Mouse (Mus musculus): ENCODE data around the gene Ldb2.

Gene Ldb2

DNA sequence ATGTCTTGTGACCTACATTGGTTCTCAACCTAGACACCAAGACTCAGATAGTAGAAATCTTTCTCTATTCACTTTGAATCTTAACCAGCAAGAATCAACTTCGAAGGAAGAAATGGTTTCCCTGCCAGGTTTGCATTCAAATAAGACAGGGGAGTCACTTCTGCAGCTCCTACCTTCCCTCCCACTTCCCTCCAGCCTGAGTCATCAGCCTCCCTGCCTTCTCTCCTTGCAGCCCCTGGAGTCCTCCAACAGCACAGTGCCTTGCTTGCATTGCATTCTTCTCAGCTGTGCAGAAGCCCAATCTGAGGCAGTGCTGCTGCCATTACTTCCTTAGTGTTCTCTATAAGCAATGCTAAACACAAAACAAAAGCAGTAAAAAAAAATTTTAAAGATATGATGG is 79.6 kb downstream of the Ldb2 start:
- no peak for DNase-seq (ENCODE audit: low spot score)

DNA sequence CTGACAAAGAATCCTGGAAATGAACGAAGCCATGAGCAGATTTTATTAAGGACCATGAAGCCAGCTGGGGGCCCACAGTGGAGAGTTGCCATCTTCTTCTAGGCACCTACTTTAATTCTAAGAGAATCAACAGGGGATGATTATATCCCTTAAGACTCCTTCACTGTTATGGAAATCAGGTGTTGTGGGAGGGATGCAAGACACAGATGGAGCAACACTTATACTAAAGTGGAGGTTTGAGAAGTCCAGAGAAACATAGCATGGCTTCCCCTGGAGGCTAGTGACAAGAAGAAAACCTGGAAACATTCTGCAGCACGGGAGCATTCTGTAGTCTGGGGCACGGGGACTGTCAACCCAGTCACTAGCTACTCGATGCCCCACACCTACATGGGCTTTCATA is 85.0 kb downstream of the Ldb2 start:
- DNase-seq (ENCODE audit: low spot score) = no peak

DNA sequence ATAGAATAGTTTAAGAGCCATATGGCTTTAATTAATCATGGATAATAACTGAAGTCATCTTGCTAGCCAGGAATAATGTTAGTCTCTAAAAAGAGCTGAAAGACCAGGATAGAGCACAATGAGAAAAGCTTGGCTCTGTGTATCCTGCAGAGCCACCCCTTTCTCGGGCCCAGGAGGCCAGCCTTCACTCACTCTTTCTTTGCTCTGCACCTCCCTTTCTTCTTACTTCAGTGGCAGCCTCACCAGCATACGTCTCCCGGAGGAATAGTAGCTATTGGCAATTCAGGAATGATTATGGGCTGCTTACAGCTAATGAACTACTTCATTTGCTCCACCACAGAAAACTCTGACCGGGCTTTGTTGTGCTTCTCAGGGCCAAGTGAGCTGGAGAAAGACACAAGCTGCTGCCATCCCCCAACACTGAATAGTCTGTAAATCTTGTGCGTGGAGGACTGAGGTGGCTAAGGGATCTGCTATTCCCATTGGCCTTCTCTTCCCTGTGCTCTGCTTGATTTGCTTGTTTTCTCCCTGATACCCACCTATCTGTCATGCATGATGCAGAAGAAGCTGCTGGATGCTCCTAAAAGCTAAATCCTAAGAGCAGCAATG is 86.2 kb downstream of the Ldb2 start:
- no peak for DNase-seq (ENCODE audit: low spot score)

DNA sequence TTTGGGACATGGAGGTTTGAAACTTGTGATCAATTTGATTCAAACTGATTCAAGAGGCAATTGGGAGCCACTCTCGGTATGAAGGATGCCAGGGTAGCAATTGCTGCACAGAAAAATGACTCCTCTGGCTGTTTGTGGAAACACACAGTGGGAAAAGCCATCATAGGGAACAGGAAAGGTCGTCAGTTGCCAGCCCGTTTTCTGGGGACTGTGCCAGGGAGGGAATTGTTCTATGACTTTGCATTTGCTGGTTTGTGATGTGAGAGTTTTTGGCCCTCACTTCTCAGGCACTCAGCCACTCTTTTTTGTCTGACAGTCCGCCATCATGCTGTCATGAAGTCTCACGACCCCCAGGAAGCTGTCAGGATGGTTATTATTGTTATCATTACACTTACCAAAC is 88.3 kb downstream of the Ldb2 start:
- no peak for DNase-seq (ENCODE audit: low spot score)

DNA sequence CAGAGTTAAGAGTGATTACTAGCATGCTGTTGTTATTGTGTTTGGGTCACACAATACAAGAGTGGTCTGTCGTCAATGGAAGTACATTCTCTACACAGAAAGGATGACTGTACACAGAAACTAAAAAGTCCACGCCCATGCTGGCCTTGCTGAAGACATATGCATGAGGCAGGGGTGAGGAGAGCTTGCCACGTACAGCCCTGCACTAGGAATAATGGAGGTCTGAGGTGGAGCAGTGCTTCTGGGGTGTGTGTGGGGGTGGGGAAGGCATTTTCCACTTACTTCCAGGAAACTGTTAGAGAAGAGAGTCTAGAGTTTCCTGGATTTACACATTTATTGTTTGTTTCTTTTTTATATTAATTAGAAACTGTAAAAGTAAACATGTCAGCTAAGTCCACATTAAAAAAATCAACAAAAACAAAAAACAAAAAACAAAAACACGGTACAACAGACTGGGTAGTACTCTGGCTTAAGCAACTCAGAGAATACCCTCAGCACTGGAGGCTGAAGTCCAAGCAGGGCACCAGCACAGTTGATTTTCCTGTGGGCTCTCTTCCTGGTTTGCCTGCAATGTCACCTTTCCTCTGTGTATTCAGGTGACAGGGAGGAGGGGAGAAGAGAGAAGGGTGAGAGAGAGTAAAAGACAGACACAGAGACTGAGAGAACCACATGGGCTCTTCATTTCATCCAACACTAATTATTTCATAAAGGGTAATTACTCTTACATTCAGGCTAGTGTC is 89.2 kb downstream of the Ldb2 start:
- DNase-seq (ENCODE audit: low spot score) = no peak

DNA sequence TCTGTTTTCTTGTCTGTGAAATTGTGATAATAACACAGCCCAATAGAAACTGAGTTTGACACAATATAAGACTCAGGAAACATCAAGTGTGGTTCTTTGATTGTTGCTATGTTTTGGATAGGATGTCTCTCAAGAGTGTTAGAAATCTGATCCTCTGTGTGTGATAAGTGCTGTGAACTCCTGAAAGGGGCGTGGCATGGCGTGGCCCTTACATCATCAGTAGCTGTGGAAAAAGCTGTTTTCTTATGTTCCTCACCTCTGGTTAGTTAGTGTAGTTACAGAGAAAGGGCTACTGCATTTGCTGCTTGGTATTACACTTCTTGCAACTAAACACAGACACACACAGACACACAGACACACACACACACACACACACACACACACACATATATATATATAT is 90.2 kb downstream of the Ldb2 start:
- no peak for DNase-seq (ENCODE audit: low spot score)

DNA sequence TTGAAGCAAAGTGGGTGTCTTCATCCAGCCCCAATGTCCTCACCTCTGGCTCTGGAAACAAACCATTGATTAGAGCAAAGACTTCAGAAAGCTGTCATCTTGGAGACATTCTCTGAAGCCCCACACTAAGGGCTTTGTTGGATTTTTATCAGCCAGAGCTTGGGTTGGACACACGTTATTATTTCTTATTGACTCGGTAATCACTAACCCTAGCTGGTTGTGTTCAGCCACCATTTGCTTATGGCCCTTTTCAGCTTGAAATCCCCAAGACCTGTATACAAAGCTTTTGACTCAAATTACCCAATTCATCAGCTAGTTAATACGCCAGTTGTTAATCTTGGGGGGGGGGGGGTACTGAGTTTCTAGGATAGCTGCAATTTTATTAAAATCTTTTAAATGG is 91.5 kb downstream of the Ldb2 start:
- DNase-seq (ENCODE audit: low spot score) = no peak

DNA sequence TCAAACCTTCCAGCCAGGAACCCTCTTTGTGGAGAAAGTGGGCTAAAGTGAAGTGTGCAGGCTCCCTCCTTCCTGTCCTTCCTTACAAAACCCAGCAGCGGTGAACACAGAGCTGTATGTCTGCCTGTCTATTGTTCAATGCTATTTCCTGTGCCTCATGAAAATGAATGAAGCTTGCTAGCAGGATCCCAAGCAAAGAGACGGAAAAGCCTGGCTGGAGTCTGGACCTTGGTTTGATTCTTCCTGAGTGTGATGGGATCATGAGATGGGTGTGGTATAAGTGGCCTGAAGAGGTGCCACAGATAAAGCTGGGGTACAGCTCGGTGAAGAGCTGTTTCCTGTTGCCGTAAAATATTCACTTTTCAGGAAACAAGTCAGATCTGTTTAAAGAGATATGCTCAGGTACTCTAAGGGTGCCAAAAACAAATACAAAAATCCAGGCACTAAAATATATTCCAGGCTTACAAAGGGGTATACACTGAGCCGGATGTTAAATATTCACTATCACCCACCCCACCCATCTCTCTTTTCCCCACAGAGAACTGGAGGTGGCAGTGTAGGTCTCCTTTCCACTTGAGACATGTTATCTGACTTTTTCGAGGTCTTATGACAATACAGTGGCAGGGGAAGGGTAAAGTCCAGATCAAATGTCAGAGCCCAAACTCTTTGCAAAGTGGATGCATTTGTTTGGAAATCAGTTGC is 92.3 kb downstream of the Ldb2 start:
- DNase-seq (ENCODE audit: low spot score) = no peak

DNA sequence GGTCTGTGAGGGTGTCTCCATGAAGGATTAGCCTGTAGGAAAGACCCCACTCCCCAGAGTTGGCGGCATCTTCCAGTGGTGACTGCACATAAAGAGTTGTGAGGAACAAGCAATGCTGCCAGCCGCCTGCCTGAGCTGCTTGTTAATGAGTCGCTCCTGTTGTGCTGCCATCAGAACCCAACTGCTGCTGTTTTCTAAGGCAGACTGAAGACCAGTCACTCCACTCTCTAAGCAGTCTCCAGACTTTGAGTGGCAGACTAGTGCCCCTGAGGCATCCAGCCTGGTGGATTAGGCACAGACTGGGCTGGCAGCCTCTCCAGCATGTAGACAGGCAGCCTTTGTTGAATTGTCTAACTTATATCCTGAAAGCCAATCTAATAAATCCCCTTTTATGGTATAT is 101.5 kb downstream of the Ldb2 start:
- DNase-seq (ENCODE audit: low spot score) = no peak

DNA sequence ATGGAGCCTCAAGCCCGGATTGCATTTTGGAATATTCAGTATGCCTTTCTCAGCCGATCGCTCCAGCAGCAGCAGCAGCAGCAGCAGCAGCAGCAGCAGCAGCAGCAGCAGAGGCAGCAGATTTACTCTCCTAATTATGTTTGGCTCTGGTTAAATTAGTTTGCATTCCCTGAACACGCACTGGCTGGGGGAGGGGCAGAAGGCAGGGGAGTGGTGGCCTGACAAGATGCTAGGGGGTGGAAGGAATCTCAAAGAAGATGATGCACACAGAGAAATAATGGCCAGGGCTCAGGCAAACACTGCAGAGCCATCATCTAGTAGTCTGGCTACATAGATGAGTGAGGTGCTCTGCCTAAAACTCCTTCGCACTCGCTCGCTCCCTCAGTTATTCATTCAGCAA is 102.9 kb downstream of the Ldb2 start:
- DNase-seq (ENCODE audit: low spot score) = no peak

DNA sequence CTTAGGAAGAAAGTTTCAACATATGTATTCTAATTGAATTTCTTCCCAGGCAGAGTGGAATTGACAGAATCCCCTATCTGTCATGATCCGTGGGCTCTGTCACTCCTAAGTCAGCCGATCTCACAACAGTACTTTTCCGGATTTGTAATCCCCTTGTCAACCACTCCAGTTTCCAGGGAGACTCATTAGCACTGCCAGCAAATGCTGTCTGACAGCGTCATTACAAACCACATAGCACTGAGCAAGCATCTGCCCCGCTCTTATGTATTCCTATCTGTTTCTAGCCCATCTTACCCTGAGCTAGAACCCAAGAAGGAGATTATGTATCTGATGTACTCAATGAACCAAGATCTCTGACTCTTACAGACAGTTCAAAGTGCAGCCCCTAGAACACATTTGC is 105.8 kb downstream of the Ldb2 start:
- no peak for DNase-seq (ENCODE audit: low spot score)

DNA sequence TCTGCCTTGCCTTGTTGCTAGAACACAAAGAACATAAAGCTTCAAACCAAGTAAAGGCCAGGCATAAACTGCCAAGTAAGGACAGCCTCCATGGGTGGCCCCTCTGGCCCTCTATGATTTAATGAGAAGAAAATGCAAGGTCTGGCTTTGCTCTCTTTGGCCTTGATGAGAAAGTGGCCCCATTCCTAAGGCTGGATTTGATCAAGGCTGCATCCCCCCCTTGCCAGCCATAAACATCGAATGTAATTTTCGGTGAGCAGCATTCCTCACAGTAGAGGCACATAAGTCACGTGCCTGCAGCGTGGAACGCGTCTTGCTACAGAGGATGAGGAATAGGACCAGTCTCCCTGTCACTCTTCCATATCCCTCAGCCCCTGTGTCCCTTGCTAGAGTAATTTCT is 113.1 kb downstream of the Ldb2 start:
- DNase-seq (ENCODE audit: low spot score) = no peak

DNA sequence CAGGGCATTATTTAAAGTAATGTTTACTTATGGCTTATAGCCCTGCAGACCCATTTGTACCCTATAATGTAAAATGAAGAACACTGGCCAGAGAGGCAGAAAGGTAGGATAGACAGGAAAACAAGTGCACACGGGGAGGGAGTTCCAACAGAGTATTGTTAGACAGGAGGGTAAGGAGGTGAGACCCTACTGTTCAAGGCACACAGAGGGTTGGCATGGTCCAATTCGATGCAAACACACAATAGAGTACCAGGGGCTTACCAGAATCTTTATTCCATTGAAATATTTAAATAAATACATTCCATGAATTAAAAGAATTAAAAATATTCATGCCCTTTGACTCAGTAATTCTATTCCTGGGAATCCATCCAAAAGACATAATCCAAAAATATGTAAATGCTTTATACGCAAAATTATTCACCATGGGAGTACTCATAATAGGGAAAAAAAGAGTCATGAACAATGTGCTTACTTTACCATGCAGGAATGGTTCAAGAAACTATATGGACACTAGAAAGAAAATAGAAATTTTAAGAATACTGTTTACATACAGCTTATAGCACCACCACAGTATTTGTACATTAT is 118.3 kb downstream of the Ldb2 start:
- no peak for DNase-seq (ENCODE audit: low spot score)

DNA sequence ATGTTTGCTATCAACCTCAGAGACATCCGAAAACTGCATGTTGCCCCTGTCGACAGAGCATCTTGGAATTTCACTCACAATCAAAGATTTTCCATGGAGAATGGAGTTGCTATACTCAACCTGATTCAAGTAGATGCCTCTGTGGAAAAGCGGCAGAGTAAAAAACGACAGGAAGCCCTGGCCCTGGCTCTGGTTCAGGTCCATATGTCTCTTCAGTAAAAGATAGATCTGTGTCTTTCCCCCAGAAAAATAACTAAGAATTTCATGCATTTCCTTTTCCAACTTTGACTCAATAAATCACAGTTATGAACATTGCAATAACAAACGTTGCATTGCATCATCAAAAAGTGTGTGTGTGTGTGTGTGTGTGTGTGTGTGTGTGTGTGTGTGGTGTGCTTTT is 121.7 kb downstream of the Ldb2 start:
- no peak for DNase-seq (ENCODE audit: low spot score)

DNA sequence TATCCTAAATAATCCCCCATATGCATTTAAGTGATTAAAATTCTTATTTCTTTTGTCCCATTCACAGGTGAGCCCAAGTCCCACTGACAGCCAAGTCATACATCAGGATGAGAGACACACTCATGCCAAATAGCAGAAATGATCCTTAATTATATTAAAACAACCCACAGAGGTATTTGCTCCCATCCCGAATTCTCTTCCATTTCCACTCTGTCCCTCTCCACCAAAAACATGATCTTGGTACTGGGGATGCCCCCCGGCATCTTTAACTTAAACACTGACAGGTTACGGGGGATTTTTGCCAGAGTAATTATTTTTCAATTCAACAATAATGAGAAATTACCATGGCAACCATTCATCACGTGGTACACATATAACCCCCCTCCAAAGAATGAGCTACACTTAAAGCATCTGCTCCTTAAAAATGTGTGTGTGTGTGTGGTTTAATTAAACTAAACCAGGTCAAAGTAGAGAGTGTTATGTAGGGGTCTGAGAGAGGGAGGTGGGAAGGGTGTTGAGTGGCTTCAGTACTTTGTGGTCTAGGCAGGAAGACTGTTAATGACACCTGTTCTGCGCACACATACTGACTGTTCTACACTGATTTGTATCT is 123.2 kb downstream of the Ldb2 start:
- DNase-seq (ENCODE audit: low spot score) = no peak

DNA sequence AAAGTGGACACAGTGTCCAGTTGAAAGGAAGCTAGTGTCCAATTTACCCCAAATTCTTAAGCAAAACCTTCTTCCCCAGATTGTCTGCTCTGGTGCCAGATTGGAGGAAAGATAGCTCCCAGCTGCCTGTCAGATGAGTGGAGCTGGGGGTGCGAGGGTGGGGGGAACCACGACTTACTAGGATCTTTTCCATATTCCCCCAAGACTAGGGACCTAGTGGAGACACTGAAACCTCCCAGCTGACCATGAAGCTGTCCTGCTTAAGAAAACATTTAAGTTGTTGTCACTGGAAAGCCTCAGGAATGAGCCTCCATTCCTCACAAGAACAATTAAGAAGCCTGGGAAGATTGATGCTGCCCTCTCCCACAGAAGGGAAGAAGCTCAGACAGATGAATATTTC is 129.1 kb downstream of the Ldb2 start:
- no peak for DNase-seq (ENCODE audit: low spot score)

DNA sequence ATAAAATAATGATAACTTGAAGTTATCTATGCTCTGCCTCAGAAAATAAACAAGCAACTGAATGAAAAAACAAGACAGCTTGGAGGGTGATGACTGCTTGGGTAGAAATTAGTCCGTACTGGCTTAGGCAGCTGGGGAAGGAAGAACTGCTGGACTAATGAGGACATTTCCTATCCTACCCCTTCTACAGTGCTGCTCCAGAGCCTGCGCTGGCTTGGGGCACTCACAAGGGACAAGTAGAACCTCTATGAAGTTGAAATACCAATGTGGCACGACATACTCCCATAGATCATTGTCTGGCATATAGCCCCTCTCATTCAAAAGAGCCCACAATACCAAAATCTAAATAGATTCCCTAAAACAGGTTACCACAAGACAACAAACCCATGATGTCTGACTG is 131.6 kb downstream of the Ldb2 start:
- no peak for DNase-seq (ENCODE audit: low spot score)

DNA sequence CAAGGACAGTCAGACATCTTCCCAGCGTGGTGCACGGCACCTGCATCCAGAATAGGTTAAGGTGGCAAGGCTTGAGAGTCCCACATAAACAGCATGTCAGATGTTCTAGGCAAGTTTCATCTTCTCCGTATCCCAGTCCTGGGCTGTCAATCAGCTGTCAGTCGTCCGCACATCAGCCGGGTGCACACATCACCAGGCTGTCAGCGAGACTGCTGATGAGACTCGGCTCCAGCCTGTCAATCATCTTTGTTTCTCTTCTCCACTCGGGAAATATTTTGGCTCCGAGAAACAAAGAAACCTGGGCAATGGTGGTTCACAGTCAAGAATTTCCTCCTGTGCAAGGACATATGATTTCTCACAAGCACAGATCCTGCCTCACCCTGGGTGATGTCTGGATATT is 132.1 kb downstream of the Ldb2 start:
- DNase-seq (ENCODE audit: low spot score) = no peak

DNA sequence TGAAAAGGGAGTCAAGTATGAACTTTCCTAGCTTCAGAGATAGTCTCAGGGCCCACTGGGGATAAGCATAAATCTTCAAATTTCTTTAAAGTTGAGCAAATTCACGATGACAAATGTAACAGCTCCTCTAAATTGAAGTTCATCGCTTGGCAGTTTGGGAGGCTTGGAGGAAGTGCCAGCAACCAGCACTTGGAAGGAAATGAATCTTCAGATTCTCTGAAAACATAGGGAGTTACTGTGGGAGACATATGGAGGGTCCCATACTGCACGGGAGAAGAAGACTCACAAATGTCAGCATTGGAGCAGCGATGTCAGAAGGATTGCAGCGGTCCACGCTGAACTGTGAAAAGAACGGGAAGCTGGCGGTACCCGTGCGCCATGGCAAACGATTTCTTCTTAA is 139.8 kb downstream of the Ldb2 start:
- DNase-seq (ENCODE audit: low spot score) = no peak

DNA sequence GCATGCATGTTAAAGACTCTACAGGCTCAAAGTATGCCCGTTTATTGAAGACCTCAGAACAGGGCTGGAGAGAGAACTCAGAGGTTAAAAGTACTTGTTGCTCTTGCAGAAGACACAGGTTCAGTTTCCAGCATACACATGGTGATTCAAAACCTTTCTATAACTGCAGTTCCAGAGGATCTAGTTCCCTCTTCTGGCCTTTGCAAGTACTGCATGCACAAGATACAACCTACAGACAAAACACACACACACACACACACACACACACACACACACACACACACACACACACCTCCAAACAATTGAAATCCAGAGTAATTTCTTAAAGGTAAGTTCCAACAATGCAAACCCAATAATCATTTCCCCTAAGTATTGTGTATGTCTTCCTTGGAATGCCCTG is 142.8 kb downstream of the Ldb2 start:
- no peak for DNase-seq (ENCODE audit: low spot score)

DNA sequence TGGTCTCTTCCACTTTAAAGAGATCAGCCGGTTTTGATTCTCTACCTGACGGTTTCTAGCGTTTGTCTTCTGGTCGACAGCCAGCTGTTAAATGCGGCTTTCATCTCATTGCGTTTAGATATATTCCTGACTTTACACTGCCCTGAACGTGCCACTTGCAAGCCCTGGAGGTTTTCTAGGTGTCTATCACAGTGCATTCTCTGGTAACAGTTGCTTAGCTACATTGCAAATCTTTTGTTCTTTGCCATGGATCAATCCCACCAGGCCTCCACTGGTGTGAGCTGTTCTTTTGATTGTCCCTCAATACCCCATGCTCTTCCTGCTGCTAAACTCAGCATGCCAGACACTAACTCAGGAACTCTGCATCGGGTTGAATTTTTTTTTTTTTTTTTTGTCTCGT is 145.1 kb downstream of the Ldb2 start:
- no peak for DNase-seq (ENCODE audit: low spot score)

DNA sequence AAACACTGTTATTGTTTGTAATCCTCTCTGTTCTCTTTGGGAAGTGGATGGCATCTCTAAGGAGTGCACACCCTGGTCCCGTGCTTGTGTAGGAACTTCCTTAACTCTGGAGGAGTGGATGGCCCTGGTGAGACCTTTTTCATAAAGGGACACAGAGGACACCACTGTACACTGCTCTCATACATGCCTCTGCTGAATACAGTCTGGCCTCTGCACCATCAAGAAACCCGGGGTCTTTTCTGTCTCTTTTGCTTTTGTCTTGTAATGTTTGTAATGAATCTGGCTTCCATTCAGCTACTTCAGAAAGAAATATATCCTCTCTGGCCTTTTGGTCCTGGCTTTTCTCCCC is 152.7 kb downstream of the Ldb2 start:
- DNase-seq (ENCODE audit: low spot score) = no peak
